Mouse (Mus musculus) T-helper 17 cell (primary cell): Measurements from ENCODE around the gene Arhgap15.

Experiments used
- in situ Hi-C, 2 experiments: fragments of 300-600 bp; cut with MboI, MseI; formaldehyde crosslinking; loops; 1 replicate in 1 of 2; 2 replicates in 1 of 2; pipeline ENCODE4 v1.15.1; 2025; ENCODE audit warnings: high pct_unique_total_duplicates in 2 of 2

Gene Arhgap15

GRCm38 (mm10) chr2:43748287-43748983 lies at the start of gene Arhgap15:
Gene Arhgap15, plus strand, starts transcription at chr2:43748824.
- in situ Hi-C loops, result loop anchor here (25.0 kb wide), 3 partner anchors 589 to 1364 kb away; partner anchors contain the start of gene Zeb2 (in 1 of the 2)

DNA sequence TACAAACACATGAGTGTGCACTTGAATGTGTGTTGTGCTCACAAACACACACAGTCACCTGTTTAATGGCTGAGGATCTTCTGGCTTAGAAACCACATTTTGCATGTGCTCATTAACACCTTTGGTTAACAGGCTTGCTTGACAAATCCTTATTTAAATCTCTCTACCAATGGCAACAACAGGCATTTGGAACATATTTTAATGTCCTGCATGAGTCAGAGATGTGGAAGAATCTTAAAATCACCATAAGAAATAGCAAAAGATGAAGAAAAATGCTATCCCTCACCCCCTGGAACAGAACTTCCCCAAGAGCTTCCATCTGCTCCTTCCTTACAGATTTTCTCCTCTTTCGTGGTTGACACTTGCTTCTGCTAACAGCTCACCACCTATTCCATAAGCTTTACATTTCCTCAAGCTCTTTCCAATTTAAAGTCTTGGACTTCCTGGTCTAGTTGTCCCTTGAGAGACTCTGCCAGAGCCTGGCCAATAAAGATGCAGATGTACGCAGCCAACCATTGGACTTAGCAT lies 35.9 kb upstream of the Arhgap15 start:
- in situ Hi-C loops, result no loop called here

GRCm38 (mm10) chr2:43722446-43723103 lies 26.0 kb upstream of the Arhgap15 start:
- in situ Hi-C loops, result loop anchor here (5.0 kb wide), 2 partner anchors 130 to 180 kb away; no protein-coding TSS in a partner anchor

- in situ Hi-C loops, result loop anchor here (5.0 kb wide), 2 partner anchors 129 to 179 kb away; no protein-coding TSS in a partner anchor
Observed at GRCm38 (mm10) chr2:43723104-43723541, 25.5 kb upstream of the Arhgap15 start.

GRCm38 (mm10) chr2:43727181-43727580 lies 21.4 kb upstream of the Arhgap15 start:
- in situ Hi-C loops, result loop anchor here (25.0 kb wide), 3 partner anchors 610 to 1385 kb away; partner anchors contain the start of gene Zeb2 (in 1 of the 2)

- in situ Hi-C loops, result loop anchor here (25.0 kb wide), 3 partner anchors 610 to 1385 kb away; partner anchors contain the start of gene Zeb2 (in 1 of the 2)
Observed at GRCm38 (mm10) chr2:43727693-43728092, 20.9 kb upstream of the Arhgap15 start.

DNA sequence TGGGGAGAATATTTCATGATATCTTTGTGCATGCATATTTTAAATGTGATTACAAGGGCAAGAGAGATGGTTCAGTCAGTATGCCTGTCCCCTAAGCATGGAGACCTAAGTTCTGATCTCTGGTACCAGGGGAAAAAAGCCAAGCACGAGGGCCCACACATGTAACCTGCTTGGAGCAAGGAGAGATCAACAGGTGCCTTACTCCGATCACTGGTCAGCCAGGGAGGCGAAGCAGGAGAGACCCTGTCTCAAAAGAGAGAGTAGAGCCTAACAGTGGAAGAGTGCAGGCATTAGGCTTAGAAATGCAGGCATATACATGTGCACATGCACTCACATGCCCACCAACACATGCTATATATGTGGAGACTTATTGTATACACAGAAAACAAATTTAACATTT lies 19.8 kb upstream of the Arhgap15 start:
- in situ Hi-C loops, result loop anchor here (25.0 kb wide), 3 partner anchors 608 to 1383 kb away; partner anchors contain the start of gene Zeb2 (in 1 of the 2)

DNA sequence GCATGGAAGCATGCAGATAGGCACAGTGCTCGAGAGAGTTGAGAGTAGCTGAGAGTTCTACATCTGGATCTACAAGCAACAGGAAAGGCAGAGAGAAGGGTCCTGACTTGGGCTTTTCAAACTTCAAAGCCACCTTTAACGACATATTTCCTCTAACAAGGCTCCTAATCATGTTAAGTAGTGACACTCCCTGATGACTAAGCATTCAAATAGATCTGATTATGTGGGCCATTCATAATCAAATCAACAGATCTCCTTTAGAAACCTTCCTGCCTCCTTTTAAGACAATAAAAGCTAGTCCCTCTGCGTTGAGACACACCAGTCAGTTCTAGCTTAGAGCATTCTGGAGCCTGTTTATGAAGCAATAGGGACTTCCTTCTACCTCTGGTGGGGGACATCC lies 16.2 kb upstream of the Arhgap15 start:
- in situ Hi-C loops, result loop anchor here (10.0 to 25.0 kb wide), 4 partner anchors 605 to 1380 kb away; partner anchors contain the start of gene Zeb2 (in 1 of the 2)

GRCm38 (mm10) chr2:43735071-43735470 lies 13.6 kb upstream of the Arhgap15 start:
- in situ Hi-C loops, result loop anchor here (10.0 to 25.0 kb wide), 4 partner anchors 602 to 1377 kb away; partner anchors contain the start of gene Zeb2 (in 1 of the 2)

GRCm38 (mm10) chr2:43737546-43737945 lies 11.1 kb upstream of the Arhgap15 start:
- in situ Hi-C loops, result loop anchor here (10.0 to 25.0 kb wide), 4 partner anchors 600 to 1375 kb away; partner anchors contain the start of gene Zeb2 (in 1 of the 2)

DNA sequence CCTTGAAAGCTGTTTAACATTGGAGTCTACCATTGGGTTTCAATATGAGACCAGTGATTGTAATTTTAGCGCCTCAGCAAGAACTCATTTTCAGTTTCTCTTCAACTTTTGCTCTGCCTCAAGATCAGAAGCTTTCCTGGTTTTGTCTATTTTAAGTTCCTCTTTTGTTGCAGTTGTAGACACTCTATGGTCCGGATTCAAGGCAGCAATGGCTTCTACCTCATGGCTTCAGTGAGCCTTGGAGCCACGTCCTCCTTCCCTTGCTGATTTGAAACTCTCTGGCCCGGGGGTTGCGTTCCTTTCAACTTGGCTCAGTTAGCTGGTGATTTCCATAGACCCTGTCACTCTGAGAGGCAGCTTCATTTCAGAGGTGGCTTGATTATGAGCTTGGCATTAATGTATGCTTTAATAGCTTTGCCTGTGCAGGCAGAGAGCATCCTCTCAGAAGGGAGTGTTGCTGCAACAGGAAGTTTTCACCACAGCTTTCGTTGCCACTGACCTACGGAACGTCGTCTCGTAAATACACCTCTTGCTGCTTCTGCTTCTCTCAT lies 10.0 kb upstream of the Arhgap15 start:
- in situ Hi-C loops, result loop anchor here (10.0 to 25.0 kb wide), 4 partner anchors 599 to 1374 kb away; partner anchors contain the start of gene Zeb2 (in 1 of the 2)

DNA sequence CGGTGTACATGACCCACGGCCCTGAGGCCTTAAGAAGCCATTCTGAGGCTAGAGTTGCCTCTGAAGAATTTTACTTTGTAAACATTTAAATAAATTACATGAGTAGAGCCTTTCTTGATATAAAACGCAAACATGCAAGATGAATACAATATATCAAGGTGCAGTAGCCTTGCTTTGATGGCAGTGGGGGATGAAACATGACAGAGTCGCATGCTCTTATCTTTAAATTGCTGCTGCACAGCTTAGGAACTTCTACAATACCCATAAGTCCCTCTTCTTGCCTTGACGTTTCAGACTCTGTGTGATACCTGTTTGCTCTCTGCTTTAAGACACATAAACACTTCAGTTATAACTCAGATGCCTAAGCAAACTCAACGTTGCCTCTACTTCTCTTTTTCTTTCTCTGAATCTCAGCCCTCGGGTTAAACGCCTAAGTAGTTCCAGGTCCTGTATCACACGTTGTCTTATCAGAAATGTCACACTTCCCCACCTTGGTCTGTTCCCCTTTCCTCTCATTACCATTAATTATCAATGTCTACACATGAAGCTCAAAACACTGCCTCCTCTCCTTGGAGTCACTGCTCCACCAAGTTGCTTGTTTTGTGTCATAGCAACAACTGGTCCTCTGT lies 9.3 kb upstream of the Arhgap15 start:
- in situ Hi-C loops, result loop anchor here (10.0 to 25.0 kb wide), 4 partner anchors 598 to 1373 kb away; partner anchors contain the start of gene Zeb2 (in 1 of the 2)

- in situ Hi-C loops, result loop anchor here (25.0 kb wide), 3 partner anchors 588 to 1363 kb away; partner anchors contain the start of gene Zeb2 (in 1 of the 2)
Observed at GRCm38 (mm10) chr2:43749321-43749720, 697 bp downstream of the Arhgap15 start.

DNA sequence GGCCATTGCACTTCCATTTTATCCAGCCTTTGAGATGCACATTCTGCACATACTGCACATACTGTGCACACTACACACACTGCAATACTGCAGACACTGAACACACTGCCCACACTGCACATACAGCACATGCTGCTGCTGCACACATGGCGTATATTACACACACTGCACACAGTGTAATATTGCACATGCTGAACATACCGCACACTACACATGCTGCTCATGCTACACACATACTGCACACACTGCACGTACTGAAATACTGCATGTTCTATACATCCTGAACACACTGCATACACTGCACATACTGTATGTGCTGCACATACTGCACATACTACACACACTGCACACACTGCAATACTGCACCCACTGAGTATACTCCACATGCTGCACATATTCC lies 7.3 kb downstream of the Arhgap15 start:
- in situ Hi-C loops, result no loop called here

DNA sequence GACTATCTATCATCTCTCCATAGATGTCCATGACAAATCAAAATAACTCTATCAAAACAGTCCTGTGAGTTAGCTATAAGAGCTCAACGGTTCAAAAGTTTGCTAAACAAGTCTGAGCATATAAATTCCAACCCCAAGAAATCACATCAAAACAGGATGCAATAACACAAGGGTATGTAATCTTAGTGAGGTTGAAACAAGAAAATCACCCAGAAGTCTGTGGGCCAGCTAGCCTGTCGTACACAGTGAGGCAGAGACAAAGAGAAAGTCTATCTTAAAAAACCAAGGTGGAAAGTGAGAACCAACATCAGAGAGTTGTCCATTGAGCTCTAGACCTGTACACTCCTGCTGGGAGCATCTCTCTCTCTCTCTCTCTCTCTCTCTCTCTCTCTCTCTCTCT lies 8.0 kb downstream of the Arhgap15 start:
- in situ Hi-C loops, result no loop called here

- in situ Hi-C loops, result no loop called here
Observed at GRCm38 (mm10) chr2:43761735-43762134, 13.1 kb downstream of the Arhgap15 start.

DNA sequence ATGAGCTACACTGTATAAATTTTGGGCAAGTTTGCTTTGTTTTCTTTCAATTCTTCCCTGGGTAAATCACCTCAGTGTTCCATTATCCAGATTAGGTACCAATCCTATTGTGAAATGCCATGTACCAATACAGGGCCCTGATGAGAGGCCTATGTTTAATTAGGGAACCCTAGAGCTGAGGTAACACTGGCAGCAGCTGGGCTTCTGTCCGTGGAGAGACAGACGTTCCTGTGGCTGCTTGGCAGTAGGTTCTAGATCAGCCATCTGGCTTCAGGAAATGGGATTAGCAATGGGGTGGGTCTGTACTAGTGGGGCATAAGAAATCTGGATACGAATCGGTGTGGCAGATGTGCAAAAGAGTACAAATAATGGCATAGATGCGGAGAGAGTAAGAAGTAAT lies 14.7 kb downstream of the Arhgap15 start:
- in situ Hi-C loops, result no loop called here

GRCm38 (mm10) chr2:43764456-43764855 lies 15.8 kb downstream of the Arhgap15 start:
- in situ Hi-C loops, result no loop called here

DNA sequence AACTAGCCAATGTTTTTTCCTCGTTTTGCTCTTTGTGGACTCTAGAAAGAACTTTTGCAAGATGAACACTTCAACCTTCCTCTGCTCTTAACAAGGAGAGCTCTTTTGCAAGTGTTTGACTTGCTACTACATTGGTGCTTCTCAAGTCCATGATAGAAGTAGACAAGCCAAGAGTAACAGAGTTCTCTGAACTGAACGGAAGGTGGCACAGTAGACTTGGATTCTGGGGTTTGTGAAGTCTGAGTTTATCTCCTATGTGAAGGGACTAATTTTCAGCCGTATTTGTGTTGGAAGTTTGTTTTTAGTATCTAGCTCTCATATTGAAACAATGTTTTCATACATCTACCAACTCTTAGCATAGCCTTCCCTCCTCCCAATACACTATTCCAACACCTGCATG lies 17.6 kb downstream of the Arhgap15 start:
- in situ Hi-C loops, result no loop called here

- in situ Hi-C loops, result no loop called here
Observed at GRCm38 (mm10) chr2:43769850-43770570, 21.4 kb downstream of the Arhgap15 start.
